Mouse (Mus musculus) small intestine, adult 2 months (tissue): ENCODE measurements around the gene Nop14.

ENCODE experiments used
- CTCF ChIP-seq: fragments of 200-500 bp; IDR thresholded peaks from 2 replicates; pipeline ENCODE4 v1.5.1; 2012; ENCODE audit warnings: low read depth, mild to moderate bottlenecking, control low read depth, inconsistent platforms, low read length, moderate library complexity, mixed read lengths; ENCODE audit not compliant: insufficient replicate concordance, insufficient read length; ENCODE audit errors: extremely low read depth
- POLR2A ChIP-seq: fragments of 200-500 bp; IDR thresholded peaks from 2 replicates; pipeline ENCODE4 v1.6.1; 2012; ENCODE audit warnings: low read depth, mild to moderate bottlenecking, control low read depth, inconsistent platforms, low read length, moderate library complexity

DNA sequence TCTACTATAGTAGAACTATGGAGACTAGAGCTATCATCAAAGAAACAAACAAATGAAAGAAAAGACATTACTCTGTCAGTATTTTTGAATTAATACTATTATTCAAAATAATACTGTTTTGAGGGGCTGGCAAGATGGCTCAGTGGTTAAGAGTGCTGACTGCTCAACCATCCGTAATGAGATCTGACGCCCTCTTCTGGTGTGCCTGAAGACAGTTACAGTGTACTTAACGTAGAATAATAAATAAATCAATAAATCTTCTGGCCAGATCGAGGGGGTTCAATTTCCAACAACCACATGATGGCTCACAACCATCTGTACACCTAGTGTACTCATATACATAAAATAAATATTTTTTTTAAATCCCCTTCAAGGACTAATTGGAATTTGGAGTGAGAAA, 2.0 kb upstream of the Nop14 start:
- TF ChIP-seq POLR2A = no peak
- TF ChIP-seq CTCF = no peak
